Mouse (Mus musculus) ES-E14 (cell line): ENCODE measurements around the gene Slc35e3.
"Not testable (repeated sequence)": the region's sequence is repeated elsewhere in the genome, so short reads cannot be mapped to it uniquely, and the experiment has no call there.

Source experiments
- CHD2 ChIP-seq: IDR thresholded peaks from 2 replicates; pipeline ENCODE4 v1.6.1; 2014; ENCODE audit warnings: mild to moderate bottlenecking, low read depth, low read length, inconsistent platforms
- HCFC1 ChIP-seq: IDR thresholded peaks from 2 replicates; pipeline ENCODE4 v1.6.1; 2012; ENCODE audit warnings: low read length, inconsistent platforms, borderline replicate concordance; ENCODE audit not compliant: insufficient read depth
- MAFK ChIP-seq: IDR thresholded peaks from 2 replicates; pipeline ENCODE4 v1.6.1; 2014; ENCODE audit warnings: mild to moderate bottlenecking, low read depth, low read length, inconsistent platforms; ENCODE audit not compliant: insufficient read depth
- ZC3H11A ChIP-seq: IDR thresholded peaks from 2 replicates; pipeline ENCODE4 v1.6.1; 2012; ENCODE audit warnings: low read depth, mild to moderate bottlenecking, inconsistent platforms, low read length, borderline replicate concordance
- ZNF384 ChIP-seq: IDR thresholded peaks from 2 replicates; pipeline ENCODE4 v1.6.1; 2012; ENCODE audit warnings: low read depth, low read length, inconsistent platforms

DNA sequence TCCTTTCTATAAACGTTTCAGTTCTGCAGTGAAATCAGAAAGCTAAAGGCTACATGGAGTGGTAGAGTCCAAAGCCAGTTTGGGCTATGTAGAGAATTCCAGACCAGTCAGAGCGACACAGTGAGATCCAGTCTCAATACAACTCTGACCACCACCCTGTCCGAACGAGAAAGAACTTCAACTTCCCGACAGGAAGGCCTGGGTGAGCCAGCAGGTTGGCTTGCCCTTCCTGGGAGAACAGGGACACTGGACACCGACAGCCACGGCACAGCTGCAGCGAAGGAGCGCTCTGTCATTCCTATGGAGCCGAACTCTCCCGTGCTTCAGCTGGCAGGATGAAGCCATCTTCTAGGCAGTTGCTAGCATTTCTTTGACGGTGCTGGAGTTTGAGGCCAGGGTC, 10.8 kb downstream of the Slc35e3 start:
- not testable (repeated sequence) for TF ChIP-seq HCFC1, CHD2, MAFK, ZC3H11A, ZNF384
